Mouse (Mus musculus) heart, postnatal 0 days (tissue): Measurements from ENCODE around the gene Saa4. TPM values are rescaled to one million over a fixed set of nuclear protein-coding genes. Genes with fewer than 3 reads are reported as not detected.
"Not testable (repeated sequence)": the region's sequence is repeated elsewhere in the genome, so short reads cannot be mapped to it uniquely, and the experiment has no call there.

ENCODE experiments used
- ATAC-seq: fragments of 200-750 bp; cut with Nextera tagmentation; 2 replicates; pipeline ENCODE4 v1.8.0; 2017; ENCODE audit warnings: low read depth, moderate number of reproducible peaks, moderate library complexity; ENCODE audit not compliant: insufficient read depth
- DNase-seq: peaks from one replicate; pipeline ENCODE4 v3.0.0-alpha.2; 2016; ENCODE audit warnings: low spot score
- H3K27ac ChIP-seq: fragments of 300-500 bp; sonication (generic); 2 replicates; pipeline ENCODE4 v1.5.1; 2014; ENCODE audit warnings: low read depth, mild to moderate bottlenecking
- H3K27me3 ChIP-seq: fragments of 300-500 bp; sonication (generic); 2 replicates; pipeline ENCODE4 v1.6.1; 2014; ENCODE audit warnings: low read length, mixed read lengths; ENCODE audit not compliant: control insufficient read depth, insufficient read depth
- H3K36me3 ChIP-seq: fragments of 300-500 bp; sonication (generic); replicated peaks from 2 replicates; pipeline ENCODE4 v1.6.1; 2014; ENCODE audit warnings: low read length, mixed read lengths; ENCODE audit not compliant: control insufficient read depth, insufficient read depth
- H3K4me1 ChIP-seq: fragments of 300-500 bp; sonication (generic); 2 replicates; pipeline ENCODE4 v1.6.1; 2014; ENCODE audit warnings: antibody characterized with exemption; ENCODE audit not compliant: control insufficient read depth, insufficient read depth
- H3K4me2 ChIP-seq: fragments of 300-500 bp; sonication (generic); 2 replicates; pipeline ENCODE4 v1.6.1; 2014; ENCODE audit warnings: low read depth, mild to moderate bottlenecking, low read length, moderate library complexity
- H3K4me3 ChIP-seq: fragments of 300-500 bp; sonication (generic); 2 replicates; pipeline ENCODE4 v1.5.1; 2014; ENCODE audit warnings: low read depth, low read length
- H3K9ac ChIP-seq: fragments of 300-500 bp; sonication (generic); replicated peaks from 2 replicates; pipeline ENCODE4 v1.6.1; 2014; ENCODE audit warnings: low read depth, low read length, mixed read lengths
- H3K9me3 ChIP-seq: fragments of 300-500 bp; sonication (generic); replicated peaks from 2 replicates; pipeline ENCODE4 v1.6.1; 2016; ENCODE audit warnings: low read length; ENCODE audit not compliant: control insufficient read depth
- CTCF ChIP-seq: IDR thresholded peaks from 2 replicates; pipeline ENCODE4 v1.5.1; 2016; ENCODE audit warnings: antibody characterized with exemption, control low read depth, low read depth
- EP300 ChIP-seq: IDR thresholded peaks from 2 replicates; pipeline ENCODE4 v1.6.1; 2016; ENCODE audit warnings: antibody characterized with exemption, low read depth
- WGBS: fragments of 180-500 bp; shearing (Covaris S2); extraction: QIAGEN DNeasy Blood & Tissue Kit; methylation state at CpG from one replicate; pipeline ENCODE4 v1.1.7; 2014; 5-methylcytosine and 5-hydroxymethylcytosine counted together
- polyA plus RNA-seq: library from polyadenylated mRNA; unstranded; fragments of >200 nt; fragmentation: Nextera tagmentation; extraction: Ambion mirVana; gene quantifications from 2 replicates; pipeline ENCODE4 v1.2.1, GENCODE M21; 2015
- total RNA-seq: library from RNA; depleted of rRNA; stranded (reverse); fragments of >200 nt; gene quantifications from 2 replicates; pipeline ENCODE4 v1.2.3, GENCODE M21; 2014; ENCODE audit warnings: low replicate concordance; rRNA removed

Gene Saa4
- total and polyA plus RNA-seq, 2 experiments from 2014 or later: not detected

GRCm38 (mm10) chr7:46680732-46681131 lies 51.7 kb downstream of the Saa4 start:
- H3K27me3 ChIP-seq: no peaks in the 10 kb centered on the region
- no peak overlapping the region for H3K9ac ChIP-seq
- ATAC-seq: no peak
- H3K36me3 ChIP-seq: no peaks in the 10 kb centered on the region
- DNase-seq: no peak
- H3K4me1 ChIP-seq: no peaks in the 10 kb centered on the region
- H3K4me3 ChIP-seq: no peak overlapping the region
- TF ChIP-seq EP300: no peak
- no peak for TF ChIP-seq CTCF
- no peaks in the 10 kb centered on the region for H3K9me3 ChIP-seq
- H3K27ac ChIP-seq: no peak overlapping the region
- no peak overlapping the region for H3K4me2 ChIP-seq

- H3K4me3 ChIP-seq, H3K9ac ChIP-seq, H3K9me3 ChIP-seq, H3K36me3 ChIP-seq, DNase-seq, H3K4me1 ChIP-seq, ATAC-seq, H3K4me2 ChIP-seq, H3K27ac ChIP-seq, H3K27me3 ChIP-seq: not testable (repeated sequence)
- WGBS: 75% methylated on average over 7 of the region's 7 CpGs
Observed at GRCm38 (mm10) chr7:46679044-46679443, 53.4 kb downstream of the Saa4 start.

- no peak overlapping the region for H3K27ac ChIP-seq
- 68% methylated on average over 3 of the region's 3 CpGs for WGBS
- H3K4me3 ChIP-seq: no peak overlapping the region
- H3K4me2 ChIP-seq: no peak overlapping the region
- H3K27me3 ChIP-seq: no peaks in the 10 kb centered on the region
- no peaks in the 10 kb centered on the region for H3K4me1 ChIP-seq
- H3K9ac ChIP-seq: no peak overlapping the region
- no peaks in the 10 kb centered on the region for H3K9me3 ChIP-seq
- H3K36me3 ChIP-seq: no peaks in the 10 kb centered on the region
- DNase-seq (no peak), ATAC-seq (no peak)
- TF ChIP-seq EP300 (no peak), CTCF (no peak)
Observed at GRCm38 (mm10) chr7:46678417-46678816, 54.0 kb downstream of the Saa4 start.

Other genes starting within 250 kb of the Saa4 start
- 7.9 and 9.8 TPM in 2 replicates for gene Sergef, start 92.8 kb downstream of the Saa4 start, total RNA-seq
- 7.5 and 7.7 TPM in 2 replicates for gene Sergef, start 92.8 kb downstream of the Saa4 start, polyA plus RNA-seq
- gene Tph1, start 60.1 kb downstream of the Saa4 start, total RNA-seq: 1.7 TPM in 1 of 2 replicates, not detected in the other
- gene Tph1, start 60.1 kb downstream of the Saa4 start, polyA plus RNA-seq: 0.70 and 0.86 TPM in 2 replicates
- 4.2 and 7.5 TPM in 2 replicates for gene Saal1, start 21.9 kb downstream of the Saa4 start, total RNA-seq
- 7.0 and 7.5 TPM in 2 replicates for gene Saal1, start 21.9 kb downstream of the Saa4 start, polyA plus RNA-seq
- not detected in 2 replicates for gene Saa3, start 16.9 kb downstream of the Saa4 start, total RNA-seq
- 0.29 and 0.36 TPM in 2 replicates for gene Saa3, start 16.9 kb downstream of the Saa4 start, polyA plus RNA-seq
- not detected in 2 replicates for gene Saa1, start 10.4 kb upstream of the Saa4 start, total RNA-seq
- not detected in 2 replicates for gene Saa1, start 10.4 kb upstream of the Saa4 start, polyA plus RNA-seq
- not detected in 2 replicates for gene Saa2, start 19.2 kb upstream of the Saa4 start, total RNA-seq
- not detected in 2 replicates for gene Saa2, start 19.2 kb upstream of the Saa4 start, polyA plus RNA-seq
- gene Hps5, start 63.5 kb upstream of the Saa4 start, total RNA-seq: 7.9 and 23.9 TPM in 2 replicates
- gene Hps5, start 63.5 kb upstream of the Saa4 start, polyA plus RNA-seq: 5.6 and 6.3 TPM in 2 replicates
- gene Gtf2h1, start 63.5 kb upstream of the Saa4 start, total RNA-seq: 29.0 and 40.4 TPM in 2 replicates
- gene Gtf2h1, start 63.5 kb upstream of the Saa4 start, polyA plus RNA-seq: 22.8 and 24.0 TPM in 2 replicates
- gene Ldha, start 108.9 kb upstream of the Saa4 start, total RNA-seq: 1,604 and 1,792 TPM in 2 replicates
- gene Ldha, start 108.9 kb upstream of the Saa4 start, polyA plus RNA-seq: 1,609 and 1,727 TPM in 2 replicates
- not detected in 2 replicates for gene Ldhc, start 128.6 kb upstream of the Saa4 start, total RNA-seq
- not detected in 2 replicates for gene Ldhc, start 128.6 kb upstream of the Saa4 start, polyA plus RNA-seq
- gene Tsg101, start 187.4 kb upstream of the Saa4 start, total RNA-seq: 107 and 116 TPM in 2 replicates
- gene Tsg101, start 187.4 kb upstream of the Saa4 start, polyA plus RNA-seq: 160 and 164 TPM in 2 replicates
- gene Uevld, start 225.9 kb upstream of the Saa4 start, total RNA-seq: 8.1 and 10.5 TPM in 2 replicates
- 4.4 TPM in 2 replicates for gene Uevld, start 225.9 kb upstream of the Saa4 start, polyA plus RNA-seq